Mouse (Mus musculus): ENCODE measurements around the gene Mageb4.
"Not testable (repeated sequence)": the region's sequence is repeated elsewhere in the genome, so short reads cannot be mapped to it uniquely, and the experiment has no call there.

GRCm38 (mm10) chrX:86245950-86246349 lies 58.9 kb downstream of the Mageb4 start:
- TF ChIP-seq GATA1 (IDR thresholded peaks at IDR 0.05; ENCODE audit: borderline replicate concordance, low read length); CTCF (IDR thresholded peaks at IDR 0.05; ENCODE audit: low read depth, low read length); TAL1 (conservative IDR thresholded peaks at IDR 0.05; ENCODE audit: low read depth, low read length); POLR2AphosphoS5 (IDR thresholded peaks at IDR 0.05; ENCODE audit: insufficient replicate concordance, low read depth, low read length); GATA2 (IDR thresholded peaks at IDR 0.05; ENCODE audit: borderline replicate concordance, low read depth, low read length): not testable (repeated sequence)
